Mouse (Mus musculus): ENCODE results near the gene Rps9. TPM values are rescaled to one million over a fixed set of nuclear protein-coding genes. Genes with fewer than 3 reads are reported as not detected.
A peak's percentile ranks its signal among the peaks of the same experiment; 100 is the strongest.
"Not testable (repeated sequence)": the region's sequence is repeated elsewhere in the genome, so short reads cannot be mapped to it uniquely, and the experiment has no call there.

The Rps9 gene
- polyA plus RNA-seq, 1 experiment from 2014 or later = 852 TPM

DNA sequence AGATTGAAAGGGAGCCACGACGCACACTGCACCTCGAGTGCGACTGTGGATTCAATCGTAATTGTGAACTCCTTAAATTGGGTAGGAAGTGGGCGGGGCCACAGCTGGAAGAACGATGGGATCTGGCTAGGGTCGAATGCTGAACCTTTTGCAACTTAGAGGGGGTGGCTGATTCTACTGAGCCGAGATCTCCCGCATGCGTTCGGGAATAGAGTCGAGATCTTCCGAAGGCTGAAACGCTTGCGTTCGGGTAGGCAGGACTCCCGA is 10.1 kb upstream of the Rps9 start:
- H3K4me3 ChIP-seq (replicated peaks; ENCODE audit: low read length) = peak overlapping the region; percentile 77
- H3K4me2 ChIP-seq (ENCODE audit: low read length) = peak overlapping the region; percentile 71
- H3K27me3 ChIP-seq (replicated peaks; ENCODE audit: control insufficient read depth, insufficient read depth, low read length) = no peaks in the 10 kb centered on the region
- peak overlapping the region; percentile 72 for H3K9ac ChIP-seq (replicated peaks; ENCODE audit: low read depth, low read length)
- H3K4me1 ChIP-seq (replicated peaks; ENCODE audit: control insufficient read depth, insufficient read depth, low read length) = peaks cover 19% of the 10 kb centered on the region
- peak overlapping the region; percentile 81 for H3K27ac ChIP-seq (ENCODE audit: low read length)
- peaks cover 4% of the 10 kb centered on the region; the same call in 1 of the 2 replicates for H3K36me3 ChIP-seq (ENCODE audit: control insufficient read depth, insufficient read depth)
- no peak for ATAC-seq
- 0% methylated on average over 18 of the region's 18 CpGs for WGBS
- H3K9me3 ChIP-seq (ENCODE audit: control insufficient read depth, low read length) = no peaks in the 10 kb centered on the region

DNA sequence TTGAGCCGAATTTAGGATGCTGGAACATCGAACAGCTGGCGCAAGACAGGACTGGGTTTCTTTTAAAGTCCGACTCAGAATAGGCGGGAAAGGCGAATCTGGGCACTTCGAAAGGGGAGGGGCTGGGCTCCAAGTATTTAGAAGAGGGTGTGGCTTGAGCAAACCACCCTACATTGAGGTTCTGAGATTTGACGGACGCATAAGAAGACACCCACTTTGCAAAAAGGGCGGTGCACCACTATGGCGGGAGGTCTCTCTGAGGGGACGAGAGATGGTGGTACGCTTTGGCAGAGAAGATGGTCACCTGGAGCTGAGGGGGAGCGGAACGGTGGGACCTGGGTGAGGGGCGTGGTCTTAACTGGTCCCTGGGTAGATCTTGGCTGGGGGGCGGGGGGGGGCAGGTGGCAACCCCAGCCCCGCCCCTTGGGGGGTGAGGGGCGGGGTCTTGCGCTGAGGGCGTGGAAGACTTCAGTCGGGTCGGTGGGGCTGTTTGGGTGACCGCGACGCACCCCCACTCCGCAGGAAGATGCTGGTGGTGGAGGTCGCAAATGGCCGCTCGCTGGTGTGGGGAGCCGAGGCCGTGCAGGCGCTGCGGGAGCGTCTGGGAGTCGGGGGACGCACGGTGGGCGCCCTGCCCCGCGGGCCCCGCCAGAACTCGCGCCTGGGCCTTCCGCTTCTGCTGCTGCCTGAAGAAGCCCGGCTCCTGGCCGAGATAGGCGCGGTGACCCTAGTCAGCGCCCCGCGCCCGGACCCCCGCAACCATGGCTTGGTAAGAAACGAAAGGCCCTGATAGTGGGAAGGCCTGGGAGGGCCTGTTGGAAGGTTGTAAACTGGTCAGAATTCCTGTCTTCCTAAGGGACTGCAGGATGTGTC is 9.5 kb upstream of the Rps9 start:
- WGBS = under 1% methylated on average over 52 of the region's 55 CpGs
- Histone ChIP-seq H3K9ac (replicated peaks; ENCODE audit: low read depth, low read length) (peak overlapping the region; percentile 72), H3K27me3 (replicated peaks; ENCODE audit: control insufficient read depth, insufficient read depth, low read length) (no peaks in the 10 kb centered on the region), H3K4me2 (ENCODE audit: low read length) (peak overlapping the region; percentile 71), H3K9me3 (ENCODE audit: control insufficient read depth, low read length) (no peaks in the 10 kb centered on the region), H3K36me3 (ENCODE audit: control insufficient read depth, insufficient read depth) (peaks cover 5% of the 10 kb centered on the region), H3K4me3 (replicated peaks; ENCODE audit: low read length) (peak overlapping the region; percentile 77), H3K27ac (ENCODE audit: low read length) (peak overlapping the region; percentile 81), H3K4me1 (replicated peaks; ENCODE audit: control insufficient read depth, insufficient read depth, low read length) (peaks cover 19% of the 10 kb centered on the region)
- peak; percentile 25 for ATAC-seq

- H3K36me3 ChIP-seq (ENCODE audit: control insufficient read depth, insufficient read depth); ATAC-seq; H3K9me3 ChIP-seq (ENCODE audit: control insufficient read depth, low read length); H3K27me3 ChIP-seq (replicated peaks; ENCODE audit: control insufficient read depth, insufficient read depth, low read length): not testable (repeated sequence)
- H3K4me1 ChIP-seq (replicated peaks; ENCODE audit: control insufficient read depth, insufficient read depth, low read length) = peaks cover 19% of the 10 kb centered on the region
- H3K4me3 ChIP-seq (replicated peaks; ENCODE audit: low read length) = peak overlapping the region; percentile 77
- 2% methylated on average over 9 of the region's 9 CpGs for WGBS
- peak overlapping the region; percentile 72 for H3K9ac ChIP-seq (replicated peaks; ENCODE audit: low read depth, low read length)
- peak overlapping the region; percentile 43; the same call in 1 of the 2 replicates for H3K27ac ChIP-seq (ENCODE audit: low read length)
- H3K4me2 ChIP-seq (ENCODE audit: low read length) = peak overlapping the region; percentile 71
Measured at GRCm38 (mm10) chr7:3694949-3695305, 8.9 kb upstream of the Rps9 start.

GRCm38 (mm10) chr7:3698471-3698870 is 5.3 kb upstream of the Rps9 start:
- 97% methylated on average over 6 of the region's 6 CpGs for WGBS
- H3K27ac ChIP-seq (ENCODE audit: low read length) = no peak overlapping the region
- no peaks in the 10 kb centered on the region for H3K9me3 ChIP-seq (ENCODE audit: control insufficient read depth, low read length)
- H3K27me3 ChIP-seq (replicated peaks; ENCODE audit: control insufficient read depth, insufficient read depth, low read length) = no peaks in the 10 kb centered on the region
- H3K4me2 ChIP-seq (ENCODE audit: low read length) = no peak overlapping the region
- no peak overlapping the region for H3K9ac ChIP-seq (replicated peaks; ENCODE audit: low read depth, low read length)
- H3K4me1 ChIP-seq (replicated peaks; ENCODE audit: control insufficient read depth, insufficient read depth, low read length) = peaks cover 10% of the 10 kb centered on the region
- H3K4me3 ChIP-seq (replicated peaks; ENCODE audit: low read length) = no peak overlapping the region
- ATAC-seq = no peak
- H3K36me3 ChIP-seq (ENCODE audit: control insufficient read depth, insufficient read depth) = peaks cover 9% of the 10 kb centered on the region

DNA sequence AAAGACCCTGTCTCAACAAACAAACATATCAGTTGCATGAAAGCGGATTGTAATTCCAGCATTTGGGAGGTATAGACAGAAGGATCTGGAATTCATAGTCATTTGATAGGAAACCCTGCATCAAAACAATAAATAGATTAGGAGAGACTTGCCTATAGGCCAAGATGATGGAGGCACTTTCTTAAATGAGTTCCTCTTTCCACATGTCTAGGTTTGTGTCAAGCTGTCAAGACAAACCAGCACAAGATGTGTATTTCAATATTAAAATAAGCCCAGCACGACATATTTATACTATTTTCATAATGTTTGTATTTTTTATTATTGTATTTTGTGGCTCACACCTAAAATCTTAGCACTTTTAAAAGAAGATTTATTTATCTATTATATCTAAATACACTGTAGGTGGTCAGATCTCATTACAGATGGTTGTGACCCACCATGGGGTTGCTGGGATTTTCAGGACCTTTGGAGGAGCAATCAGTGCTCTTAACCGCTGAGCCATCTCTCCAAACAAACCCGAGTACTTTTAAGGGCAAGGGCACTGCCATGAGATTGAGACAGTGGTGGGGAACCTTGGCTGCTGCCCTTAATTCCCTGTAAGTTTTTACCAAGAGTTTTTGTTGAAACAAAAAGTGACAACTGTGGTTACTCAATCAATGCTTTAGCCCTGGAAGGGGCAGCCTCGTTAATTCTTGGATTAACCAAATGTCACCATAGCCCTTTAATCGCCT is 480 bp upstream of the Rps9 start:
- peak; percentile 45 for ATAC-seq
- H3K27me3 ChIP-seq (replicated peaks; ENCODE audit: control insufficient read depth, insufficient read depth, low read length) = no peaks in the 10 kb centered on the region
- peaks cover 19% of the 10 kb centered on the region for H3K4me1 ChIP-seq (replicated peaks; ENCODE audit: control insufficient read depth, insufficient read depth, low read length)
- peak overlapping the region; percentile 58 for H3K4me3 ChIP-seq (replicated peaks; ENCODE audit: low read length)
- peak overlapping the region; percentile 96 for H3K27ac ChIP-seq (ENCODE audit: low read length)
- H3K9ac ChIP-seq (replicated peaks; ENCODE audit: low read depth, low read length) = peak overlapping the region; percentile 73
- peaks cover 11% of the 10 kb centered on the region for H3K36me3 ChIP-seq (ENCODE audit: control insufficient read depth, insufficient read depth)
- 21% methylated on average over 6 of the region's 6 CpGs for WGBS
- H3K4me2 ChIP-seq (ENCODE audit: low read length) = peak overlapping the region; percentile 60
- H3K9me3 ChIP-seq (ENCODE audit: control insufficient read depth, low read length) = no peaks in the 10 kb centered on the region

GRCm38 (mm10) chr7:3704475-3704874 is 682 bp downstream of the Rps9 start:
- H3K9ac ChIP-seq (replicated peaks; ENCODE audit: low read depth, low read length) = peak overlapping the region; percentile 73

DNA sequence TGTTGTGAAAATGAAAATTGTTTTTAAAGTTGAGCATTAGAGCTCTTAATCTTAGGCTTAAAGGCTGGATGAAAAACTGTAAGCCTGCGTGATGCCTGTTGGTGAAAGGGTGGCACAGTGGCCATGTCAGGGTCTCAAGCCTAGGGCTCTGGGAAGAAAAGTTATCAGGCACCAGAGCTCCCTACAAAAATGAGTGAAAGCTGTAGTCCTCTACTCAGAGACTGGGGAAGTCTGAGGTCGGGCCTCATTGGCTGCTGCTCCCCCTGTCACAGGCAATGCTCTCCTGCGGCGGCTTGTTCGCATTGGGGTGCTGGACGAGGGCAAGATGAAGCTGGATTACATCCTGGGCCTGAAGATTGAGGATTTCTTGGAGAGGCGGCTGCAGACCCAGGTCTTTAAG is 1.7 kb downstream of the Rps9 start:
- H3K27ac ChIP-seq (ENCODE audit: low read length); ATAC-seq; H3K9me3 ChIP-seq (ENCODE audit: control insufficient read depth, low read length); H3K36me3 ChIP-seq (ENCODE audit: control insufficient read depth, insufficient read depth); H3K27me3 ChIP-seq (replicated peaks; ENCODE audit: control insufficient read depth, insufficient read depth, low read length): not testable (repeated sequence)
- Histone ChIP-seq H3K4me2 (ENCODE audit: low read length) (peak overlapping the region; percentile 60), H3K4me3 (replicated peaks; ENCODE audit: low read length) (peak overlapping the region; percentile 58), H3K9ac (replicated peaks; ENCODE audit: low read depth, low read length) (peak overlapping the region; percentile 73), H3K4me1 (replicated peaks; ENCODE audit: control insufficient read depth, insufficient read depth, low read length) (peaks cover 19% of the 10 kb centered on the region)
- WGBS = 9% methylated on average over 6 of the region's 7 CpGs

More at GRCm38 (mm10) chr7:3704475-3704874, 682 bp downstream of the Rps9 start:
- peak overlapping the region; percentile 58 for H3K4me3 ChIP-seq (replicated peaks; ENCODE audit: low read length)
- peak; percentile 47 for ATAC-seq
- peak overlapping the region; percentile 96 for H3K27ac ChIP-seq (ENCODE audit: low read length)
- H3K36me3 ChIP-seq (ENCODE audit: control insufficient read depth, insufficient read depth) = peaks cover 9% of the 10 kb centered on the region
- under 1% methylated on average over 20 of the region's 20 CpGs for WGBS
- H3K4me1 ChIP-seq (replicated peaks; ENCODE audit: control insufficient read depth, insufficient read depth, low read length) = peaks cover 19% of the 10 kb centered on the region
- H3K27me3 ChIP-seq (replicated peaks; ENCODE audit: control insufficient read depth, insufficient read depth, low read length) = no peaks in the 10 kb centered on the region
- H3K4me2 ChIP-seq (ENCODE audit: low read length) = peak overlapping the region; percentile 60
- no peaks in the 10 kb centered on the region for H3K9me3 ChIP-seq (ENCODE audit: control insufficient read depth, low read length)

DNA sequence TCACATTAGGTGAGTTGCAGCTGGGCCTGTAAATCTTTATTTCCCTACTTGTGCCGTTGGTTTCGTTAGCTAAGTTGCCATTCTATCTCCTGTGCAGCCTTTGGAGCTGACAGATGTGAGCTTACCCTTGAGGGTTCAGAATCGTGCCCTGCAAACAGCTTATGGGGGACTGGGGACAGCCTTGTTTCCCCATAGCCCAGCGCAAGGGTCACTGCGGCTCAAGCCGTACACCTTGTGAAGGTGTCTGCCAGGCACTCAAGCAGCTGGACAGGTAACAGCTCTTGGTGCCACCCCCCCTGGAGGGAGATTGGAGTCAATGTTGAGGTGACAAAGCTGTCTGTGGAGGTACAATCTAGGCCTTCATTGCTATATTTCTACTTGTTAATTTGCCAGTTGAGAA is 2.1 kb downstream of the Rps9 start:
- Histone ChIP-seq H3K9ac (replicated peaks; ENCODE audit: low read depth, low read length) (peak overlapping the region; percentile 14; the same call in 1 of the 2 replicates), H3K27ac (ENCODE audit: low read length) (no peak overlapping the region), H3K4me2 (ENCODE audit: low read length) (peak overlapping the region; percentile 60), H3K27me3 (replicated peaks; ENCODE audit: control insufficient read depth, insufficient read depth, low read length) (no peaks in the 10 kb centered on the region), H3K36me3 (ENCODE audit: control insufficient read depth, insufficient read depth) (peaks cover 6% of the 10 kb centered on the region), H3K4me1 (replicated peaks; ENCODE audit: control insufficient read depth, insufficient read depth, low read length) (peaks cover 19% of the 10 kb centered on the region), H3K9me3 (ENCODE audit: control insufficient read depth, low read length) (no peaks in the 10 kb centered on the region), H3K4me3 (replicated peaks; ENCODE audit: low read length) (peak overlapping the region; percentile 58)
- no peak for ATAC-seq
- 29% methylated on average over 6 of the region's 6 CpGs for WGBS

GRCm38 (mm10) chr7:3706343-3706934 is 2.6 kb downstream of the Rps9 start:
- Histone ChIP-seq H3K4me2 (ENCODE audit: low read length) (peak overlapping the region; percentile 60), H3K9ac (replicated peaks; ENCODE audit: low read depth, low read length) (no peak overlapping the region), H3K27ac (ENCODE audit: low read length) (no peak overlapping the region), H3K4me3 (replicated peaks; ENCODE audit: low read length) (peak overlapping the region; percentile 58), H3K27me3 (replicated peaks; ENCODE audit: control insufficient read depth, insufficient read depth, low read length) (no peaks in the 10 kb centered on the region), H3K9me3 (ENCODE audit: control insufficient read depth, low read length) (no peaks in the 10 kb centered on the region), H3K36me3 (ENCODE audit: control insufficient read depth, insufficient read depth) (peaks cover 6% of the 10 kb centered on the region; the same call in 1 of the 2 replicates), H3K4me1 (replicated peaks; ENCODE audit: control insufficient read depth, insufficient read depth, low read length) (peaks cover 19% of the 10 kb centered on the region)
- no peak for ATAC-seq
- WGBS = 43% methylated on average over 11 of the region's 11 CpGs

Data from forebrain, embryonic 16.5 days (tissue).